Mouse (Mus musculus) CD4-positive naive resting alpha-beta T cell, adult 57 days (primary cell): ENCODE measurements around the gene Ankrd10. TPM values are rescaled to one million over a fixed set of nuclear protein-coding genes. Genes with fewer than 3 reads are reported as not detected.

Experiments
- total RNA-seq: library from RNA; stranded (reverse); gene quantifications from one replicate; pipeline ENCODE4 v1.2.4, GENCODE M21; 2023

Gene Ankrd10
- 110 TPM for total RNA-seq

GRCm38 (mm10) chr8:11635611-11636081 lies at the start of gene Ankrd10:
Gene Ankrd10, minus strand, starts transcription at chr8:11635757.

Other genes with a start within 250 kb of the Ankrd10 start
- gene Rab20, start 157.0 kb downstream of the Ankrd10 start, total RNA-seq = 7.7 TPM
- 39.6 TPM for gene Naxd, start 138.3 kb downstream of the Ankrd10 start, total RNA-seq
- 51.5 TPM for gene Cars2, start 85.0 kb downstream of the Ankrd10 start, total RNA-seq
- 59.2 TPM for gene Ing1, start 80.2 kb downstream of the Ankrd10 start, total RNA-seq
- not detected for gene 1700016D06Rik, start 65.3 kb upstream of the Ankrd10 start, total RNA-seq
- 56.0 TPM for gene Arhgef7, start 92.0 kb upstream of the Ankrd10 start, total RNA-seq
- gene Tex29, start 204.7 kb upstream of the Ankrd10 start, total RNA-seq = 1.6 TPM